Mouse (Mus musculus): ENCODE data around the gene Pimreg. TPM values are rescaled to one million over a fixed set of nuclear protein-coding genes. Genes with fewer than 3 reads are reported as not detected.

The Pimreg gene
- polyA plus RNA-seq, 1 experiment from 2014 or later: 228 TPM

DNA sequence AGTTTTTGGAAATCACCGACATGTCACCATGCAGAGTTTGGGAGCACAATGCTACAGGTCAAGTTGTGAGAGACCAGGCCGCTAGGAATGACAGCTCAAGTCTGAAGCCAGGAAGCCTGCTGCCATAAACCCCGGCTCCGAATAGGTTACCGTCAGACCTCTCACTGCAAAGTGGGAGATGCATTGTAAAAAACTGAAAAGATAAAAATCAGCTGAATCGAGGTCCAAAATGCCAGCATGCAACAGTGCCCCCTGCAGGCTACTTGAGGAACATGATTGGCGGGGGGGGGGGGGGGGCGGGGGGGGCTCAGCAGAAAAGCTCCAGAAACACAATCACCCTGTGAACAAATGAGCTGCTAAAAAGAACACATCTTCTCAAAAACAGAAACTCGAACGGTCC, 18.3 kb upstream of the Pimreg start:
- H3K36me3 ChIP-seq (ENCODE audit: control insufficient read depth, insufficient read depth, low read length): no peaks in the 10 kb centered on the region
- no peaks in the 10 kb centered on the region for H3K9me3 ChIP-seq (ENCODE audit: control insufficient read depth, low read length)
- no peak overlapping the region for H3K4me2 ChIP-seq (ENCODE audit: low read depth, low read length, severe bottlenecking)
- no peaks in the 10 kb centered on the region for H3K4me1 ChIP-seq (replicated peaks; ENCODE audit: control insufficient read depth, insufficient read depth, low read length)
- H3K27me3 ChIP-seq (ENCODE audit: control insufficient read depth, insufficient read depth, low read length): no peaks in the 10 kb centered on the region
- no peak overlapping the region for H3K4me3 ChIP-seq (ENCODE audit: low read depth, low read length)
- no peak for ATAC-seq (replicated peaks; ENCODE audit: low FRiP score)
- H3K9ac ChIP-seq (ENCODE audit: low read length): no peak overlapping the region
- 57% methylated on average over 8 of the region's 10 CpGs for WGBS
- DNase-seq (ENCODE audit: low spot score): peak; percentile 68
- no peak overlapping the region for H3K27ac ChIP-seq (ENCODE audit: low read depth, low read length)

GRCm38 (mm10) chr11:72024193-72024781, 17.5 kb upstream of the Pimreg start:
- Histone ChIP-seq H3K27ac (ENCODE audit: low read depth, low read length) (no peak overlapping the region), H3K36me3 (ENCODE audit: control insufficient read depth, insufficient read depth, low read length) (no peaks in the 10 kb centered on the region), H3K4me3 (ENCODE audit: low read depth, low read length) (no peak overlapping the region), H3K9me3 (ENCODE audit: control insufficient read depth, low read length) (no peaks in the 10 kb centered on the region), H3K27me3 (ENCODE audit: control insufficient read depth, insufficient read depth, low read length) (no peaks in the 10 kb centered on the region), H3K9ac (ENCODE audit: low read length) (no peak overlapping the region), H3K4me2 (ENCODE audit: low read depth, low read length, severe bottlenecking) (no peak overlapping the region), H3K4me1 (replicated peaks; ENCODE audit: control insufficient read depth, insufficient read depth, low read length) (no peaks in the 10 kb centered on the region; the same call in 1 of the 2 replicates)
- ATAC-seq (replicated peaks; ENCODE audit: low FRiP score): 0 out of 2 replicates have a peak, but pooled peaks have one; percentile 21
- 28% methylated on average over 5 of the region's 5 CpGs for WGBS
- DNase-seq (ENCODE audit: low spot score): peak; percentile 73

DNA sequence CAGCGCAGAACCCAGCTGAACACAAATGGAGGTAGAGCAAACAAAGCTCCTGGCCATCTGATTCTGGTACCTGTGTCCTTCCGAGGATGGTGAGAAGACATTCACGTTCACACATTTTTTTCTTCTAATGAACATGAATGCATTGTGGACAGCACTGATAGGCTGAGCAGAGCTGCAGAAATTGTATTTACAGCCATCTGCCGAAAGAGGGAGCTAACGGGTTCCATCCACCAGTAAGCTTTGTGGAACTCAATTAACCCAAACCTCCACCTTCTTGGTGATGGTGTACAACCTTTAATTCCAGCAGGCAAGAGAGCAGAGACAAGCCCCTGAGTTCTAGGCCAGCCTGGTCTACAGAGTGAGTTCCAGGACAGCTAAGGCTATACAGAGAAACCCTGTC, 16.0 kb upstream of the Pimreg start:
- Histone ChIP-seq H3K9ac (ENCODE audit: low read length) (no peak overlapping the region), H3K9me3 (ENCODE audit: control insufficient read depth, low read length) (no peaks in the 10 kb centered on the region), H3K4me1 (replicated peaks; ENCODE audit: control insufficient read depth, insufficient read depth, low read length) (no peaks in the 10 kb centered on the region; the same call in 1 of the 2 replicates), H3K27me3 (ENCODE audit: control insufficient read depth, insufficient read depth, low read length) (no peaks in the 10 kb centered on the region), H3K36me3 (ENCODE audit: control insufficient read depth, insufficient read depth, low read length) (no peaks in the 10 kb centered on the region), H3K27ac (ENCODE audit: low read depth, low read length) (no peak overlapping the region), H3K4me2 (ENCODE audit: low read depth, low read length, severe bottlenecking) (no peak overlapping the region), H3K4me3 (ENCODE audit: low read depth, low read length) (no peak overlapping the region)
- DNase-seq (ENCODE audit: low spot score) (no peak), ATAC-seq (replicated peaks; ENCODE audit: low FRiP score) (no peak)
- 45% methylated on average over 5 of the region's 5 CpGs for WGBS

GRCm38 (mm10) chr11:72026516-72026915, 15.3 kb upstream of the Pimreg start:
- ATAC-seq (replicated peaks; ENCODE audit: low FRiP score): no peak
- no peak overlapping the region for H3K27ac ChIP-seq (ENCODE audit: low read depth, low read length)
- 93% methylated on average over 9 of the region's 9 CpGs for WGBS
- no peak for DNase-seq (ENCODE audit: low spot score)
- no peak overlapping the region for H3K4me2 ChIP-seq (ENCODE audit: low read depth, low read length, severe bottlenecking)
- no peaks in the 10 kb centered on the region; the same call in 1 of the 2 replicates for H3K4me1 ChIP-seq (replicated peaks; ENCODE audit: control insufficient read depth, insufficient read depth, low read length)
- H3K4me3 ChIP-seq (ENCODE audit: low read depth, low read length): no peak overlapping the region
- no peaks in the 10 kb centered on the region for H3K36me3 ChIP-seq (ENCODE audit: control insufficient read depth, insufficient read depth, low read length)
- H3K9ac ChIP-seq (ENCODE audit: low read length): no peak overlapping the region
- no peaks in the 10 kb centered on the region for H3K27me3 ChIP-seq (ENCODE audit: control insufficient read depth, insufficient read depth, low read length)
- no peaks in the 10 kb centered on the region for H3K9me3 ChIP-seq (ENCODE audit: control insufficient read depth, low read length)

GRCm38 (mm10) chr11:72027836-72028235, 14.0 kb upstream of the Pimreg start:
- Histone ChIP-seq H3K9ac (ENCODE audit: low read length) (no peak overlapping the region), H3K4me3 (ENCODE audit: low read depth, low read length) (no peak overlapping the region), H3K36me3 (ENCODE audit: control insufficient read depth, insufficient read depth, low read length) (no peaks in the 10 kb centered on the region), H3K4me1 (replicated peaks; ENCODE audit: control insufficient read depth, insufficient read depth, low read length) (no peaks in the 10 kb centered on the region; the same call in 1 of the 2 replicates), H3K9me3 (ENCODE audit: control insufficient read depth, low read length) (no peaks in the 10 kb centered on the region), H3K4me2 (ENCODE audit: low read depth, low read length, severe bottlenecking) (no peak overlapping the region), H3K27me3 (ENCODE audit: control insufficient read depth, insufficient read depth, low read length) (no peaks in the 10 kb centered on the region), H3K27ac (ENCODE audit: low read depth, low read length) (no peak overlapping the region)
- no peak for DNase-seq (ENCODE audit: low spot score)
- ATAC-seq (replicated peaks; ENCODE audit: low FRiP score): no peak
- WGBS: 84% methylated on average over 9 of the region's 9 CpGs

GRCm38 (mm10) chr11:72029143-72029542, 12.7 kb upstream of the Pimreg start:
- Histone ChIP-seq H3K27me3 (ENCODE audit: control insufficient read depth, insufficient read depth, low read length) (no peaks in the 10 kb centered on the region), H3K4me1 (replicated peaks; ENCODE audit: control insufficient read depth, insufficient read depth, low read length) (no peaks in the 10 kb centered on the region; the same call in 1 of the 2 replicates), H3K4me2 (ENCODE audit: low read depth, low read length, severe bottlenecking) (no peak overlapping the region), H3K9ac (ENCODE audit: low read length) (peak overlapping the region; percentile 6; the same call in 1 of the 2 replicates), H3K36me3 (ENCODE audit: control insufficient read depth, insufficient read depth, low read length) (no peaks in the 10 kb centered on the region), H3K4me3 (ENCODE audit: low read depth, low read length) (no peak overlapping the region), H3K27ac (ENCODE audit: low read depth, low read length) (no peak overlapping the region), H3K9me3 (ENCODE audit: control insufficient read depth, low read length) (no peaks in the 10 kb centered on the region)
- DNase-seq (ENCODE audit: low spot score): peak; percentile 82
- ATAC-seq (replicated peaks; ENCODE audit: low FRiP score): 0 out of 2 replicates have a peak, but pooled peaks have one; percentile 47
- 21% methylated on average over 23 of the region's 23 CpGs for WGBS

- Histone ChIP-seq H3K4me2 (ENCODE audit: low read depth, low read length, severe bottlenecking) (no peak overlapping the region), H3K36me3 (ENCODE audit: control insufficient read depth, insufficient read depth, low read length) (no peaks in the 10 kb centered on the region), H3K4me1 (replicated peaks; ENCODE audit: control insufficient read depth, insufficient read depth, low read length) (no peaks in the 10 kb centered on the region; the same call in 1 of the 2 replicates), H3K4me3 (ENCODE audit: low read depth, low read length) (no peak overlapping the region), H3K9ac (ENCODE audit: low read length) (no peak overlapping the region), H3K27me3 (ENCODE audit: control insufficient read depth, insufficient read depth, low read length) (no peaks in the 10 kb centered on the region), H3K27ac (ENCODE audit: low read depth, low read length) (no peak overlapping the region), H3K9me3 (ENCODE audit: control insufficient read depth, low read length) (no peaks in the 10 kb centered on the region)
- DNase-seq (ENCODE audit: low spot score) (no peak), ATAC-seq (replicated peaks; ENCODE audit: low FRiP score) (no peak)
- 91% methylated on average over 7 of the region's 7 CpGs for WGBS
Measured at GRCm38 (mm10) chr11:72031353-72031752, 10.5 kb upstream of the Pimreg start.

DNA sequence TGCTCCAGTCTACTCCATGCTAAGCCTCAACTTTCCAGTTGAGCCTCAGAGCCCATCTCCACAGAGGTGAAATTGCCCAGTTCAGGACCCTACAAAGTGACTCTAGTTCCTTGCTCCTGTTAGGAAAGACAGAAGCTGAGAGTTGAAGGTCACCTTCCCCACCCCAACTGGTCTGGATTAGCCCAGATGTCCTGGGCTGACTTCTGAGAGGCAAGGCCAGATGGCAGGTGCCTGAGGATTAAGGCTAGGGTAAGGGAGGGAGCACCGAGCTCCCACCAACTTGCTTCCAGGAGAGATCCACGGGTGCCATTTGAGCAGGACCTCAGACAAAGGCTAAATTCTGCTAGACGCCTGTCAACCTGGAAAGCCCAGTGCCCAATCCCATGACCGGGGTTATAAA, 9.7 kb upstream of the Pimreg start:
- Histone ChIP-seq H3K27me3 (ENCODE audit: control insufficient read depth, insufficient read depth, low read length) (no peaks in the 10 kb centered on the region), H3K4me1 (replicated peaks; ENCODE audit: control insufficient read depth, insufficient read depth, low read length) (no peaks in the 10 kb centered on the region; the same call in 1 of the 2 replicates), H3K9me3 (ENCODE audit: control insufficient read depth, low read length) (no peaks in the 10 kb centered on the region), H3K4me2 (ENCODE audit: low read depth, low read length, severe bottlenecking) (no peak overlapping the region), H3K4me3 (ENCODE audit: low read depth, low read length) (no peak overlapping the region), H3K27ac (ENCODE audit: low read depth, low read length) (no peak overlapping the region), H3K36me3 (ENCODE audit: control insufficient read depth, insufficient read depth, low read length) (no peaks in the 10 kb centered on the region), H3K9ac (ENCODE audit: low read length) (no peak overlapping the region)
- ATAC-seq (replicated peaks; ENCODE audit: low FRiP score) (no peak), DNase-seq (ENCODE audit: low spot score) (no peak)
- 72% methylated on average over 4 of the region's 4 CpGs for WGBS

- no peaks in the 10 kb centered on the region for H3K36me3 ChIP-seq (ENCODE audit: control insufficient read depth, insufficient read depth, low read length)
- no peaks in the 10 kb centered on the region for H3K9me3 ChIP-seq (ENCODE audit: control insufficient read depth, low read length)
- DNase-seq (ENCODE audit: low spot score) (no peak), ATAC-seq (replicated peaks; ENCODE audit: low FRiP score) (no peak)
- H3K9ac ChIP-seq (ENCODE audit: low read length): no peak overlapping the region
- 86% methylated on average over 3 of the region's 3 CpGs for WGBS
- H3K4me3 ChIP-seq (ENCODE audit: low read depth, low read length): no peak overlapping the region
- H3K27me3 ChIP-seq (ENCODE audit: control insufficient read depth, insufficient read depth, low read length): no peaks in the 10 kb centered on the region
- no peaks in the 10 kb centered on the region; the same call in 1 of the 2 replicates for H3K4me1 ChIP-seq (replicated peaks; ENCODE audit: control insufficient read depth, insufficient read depth, low read length)
- H3K27ac ChIP-seq (ENCODE audit: low read depth, low read length): no peak overlapping the region
- no peak overlapping the region for H3K4me2 ChIP-seq (ENCODE audit: low read depth, low read length, severe bottlenecking)
Measured at GRCm38 (mm10) chr11:72032589-72032988, 9.2 kb upstream of the Pimreg start.

All from forebrain, embryonic 11.5 days (tissue).